Mouse (Mus musculus) midbrain, embryonic 14.5 days (tissue): ENCODE measurements at regions not wholly inside any gene's neighbourhood (a gene's known extent, or its start where the extent isn't known, plus 50 kb on each side); places are given as distances from the start of the nearest gene placed in this dataset.

Source experiments
- ATAC-seq: fragments of 200-750 bp; cut with Nextera tagmentation; 2 replicates; pipeline ENCODE4 v1.8.0; 2017; ENCODE audit warnings: moderate number of reproducible peaks, moderate library complexity; ENCODE audit not compliant: low FRiP score, low TSS enrichment
- DNase-seq: peaks from one replicate; pipeline ENCODE4 v3.0.0-alpha.2; 2015
- H3K27ac ChIP-seq: fragments of 300-500 bp; sonication (generic); replicated peaks from 2 replicates; pipeline ENCODE4 v1.5.1; 2014; ENCODE audit warnings: mild to moderate bottlenecking, low read depth, low read length, moderate library complexity
- H3K27me3 ChIP-seq: fragments of 300-500 bp; sonication (generic); 2 replicates; pipeline ENCODE4 v1.6.1; 2014; ENCODE audit warnings: low read length, control low read depth, mixed read lengths; ENCODE audit not compliant: control insufficient read depth, insufficient read depth
- H3K36me3 ChIP-seq: fragments of 300-500 bp; sonication (generic); 2 replicates; pipeline ENCODE4 v1.6.1; 2014; ENCODE audit warnings: low read length, control low read depth; ENCODE audit not compliant: control insufficient read depth, insufficient read depth
- H3K4me1 ChIP-seq: fragments of 300-500 bp; sonication (generic); 2 replicates; pipeline ENCODE4 v1.6.1; 2014; ENCODE audit warnings: mild to moderate bottlenecking, antibody characterized with exemption, low read length, control low read depth; ENCODE audit not compliant: control insufficient read depth, insufficient read depth
- H3K4me2 ChIP-seq: fragments of 300-500 bp; sonication (generic); 2 replicates; pipeline ENCODE4 v1.6.1; 2014; ENCODE audit warnings: mild to moderate bottlenecking, low read length, moderate library complexity
- H3K4me3 ChIP-seq: fragments of 300-500 bp; sonication (generic); replicated peaks from 2 replicates; pipeline ENCODE4 v1.5.1; 2014; ENCODE audit warnings: low read depth, low read length
- H3K9ac ChIP-seq: fragments of 300-500 bp; sonication (generic); replicated peaks from 2 replicates; pipeline ENCODE4 v1.6.1; 2014; ENCODE audit warnings: mild to moderate bottlenecking, low read length, moderate library complexity
- H3K9me3 ChIP-seq: fragments of 300-500 bp; sonication (generic); 2 replicates; pipeline ENCODE4 v1.6.1; 2016; ENCODE audit warnings: low read length, control low read depth, mixed read lengths; ENCODE audit not compliant: control insufficient read depth
- WGBS: fragments of 180-500 bp; shearing (Covaris S2); extraction: QIAGEN DNeasy Blood & Tissue Kit; methylation state at CpG from one replicate; pipeline ENCODE4 v1.1.7; 2014; 5-methylcytosine and 5-hydroxymethylcytosine counted together

DNA sequence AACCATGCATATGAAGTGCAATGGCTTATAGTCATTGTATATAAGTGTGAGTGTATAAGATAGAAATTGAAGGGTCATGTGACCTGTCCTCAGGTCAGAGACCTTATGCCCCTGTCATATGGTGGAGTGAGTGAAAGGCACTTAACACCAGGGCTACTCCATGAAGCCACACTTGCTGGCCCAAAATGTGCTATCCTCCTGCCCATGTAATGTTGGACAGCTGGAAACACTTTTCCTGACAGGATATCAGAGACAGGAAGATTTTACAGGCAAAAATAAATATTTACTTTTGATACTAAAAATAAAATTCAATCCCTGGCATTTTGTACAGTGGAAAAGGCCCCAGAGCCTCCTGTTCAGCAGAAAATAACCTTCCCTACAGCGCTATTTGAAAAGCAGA is 94.1 kb upstream of the Pja2 start:
- Histone ChIP-seq H3K9ac (no peak overlapping the region), H3K4me2 (no peak overlapping the region), H3K4me3 (no peak overlapping the region), H3K9me3 (no peaks in the 10 kb centered on the region), H3K36me3 (no peaks in the 10 kb centered on the region), H3K4me1 (no peaks in the 10 kb centered on the region), H3K27me3 (no peaks in the 10 kb centered on the region), H3K27ac (no peak overlapping the region)
- WGBS: 95% methylated on average over 1 of the region's 1 CpGs
- DNase-seq: no peak
- ATAC-seq: no peak

DNA sequence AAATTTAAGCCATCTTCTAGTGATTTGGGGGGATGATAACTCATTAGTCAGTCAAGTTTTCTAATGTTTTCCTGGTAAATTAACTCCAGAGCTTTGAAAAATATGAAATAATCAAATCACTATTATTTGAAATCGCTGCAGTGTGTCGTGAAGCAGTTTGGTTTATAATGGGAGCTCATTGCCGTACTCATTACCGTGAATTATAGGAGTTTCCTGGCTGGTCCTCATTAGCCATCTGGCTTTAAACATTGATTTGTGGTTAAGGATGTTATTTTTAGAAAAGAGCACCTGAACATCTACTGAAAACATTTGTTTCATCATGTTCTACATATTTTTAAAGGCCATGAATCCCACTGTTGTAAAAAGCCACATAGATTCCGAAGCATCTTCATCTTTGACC is 94.8 kb upstream of the Pja2 start:
- no peaks in the 10 kb centered on the region for H3K9me3 ChIP-seq
- no peaks in the 10 kb centered on the region for H3K4me1 ChIP-seq
- H3K27ac ChIP-seq: no peak overlapping the region
- no peak overlapping the region for H3K4me2 ChIP-seq
- no peak overlapping the region for H3K9ac ChIP-seq
- no peak for DNase-seq
- no peaks in the 10 kb centered on the region for H3K36me3 ChIP-seq
- H3K4me3 ChIP-seq: no peak overlapping the region
- no peaks in the 10 kb centered on the region for H3K27me3 ChIP-seq
- no peak for ATAC-seq
- 84% methylated on average over 5 of the region's 5 CpGs for WGBS

DNA sequence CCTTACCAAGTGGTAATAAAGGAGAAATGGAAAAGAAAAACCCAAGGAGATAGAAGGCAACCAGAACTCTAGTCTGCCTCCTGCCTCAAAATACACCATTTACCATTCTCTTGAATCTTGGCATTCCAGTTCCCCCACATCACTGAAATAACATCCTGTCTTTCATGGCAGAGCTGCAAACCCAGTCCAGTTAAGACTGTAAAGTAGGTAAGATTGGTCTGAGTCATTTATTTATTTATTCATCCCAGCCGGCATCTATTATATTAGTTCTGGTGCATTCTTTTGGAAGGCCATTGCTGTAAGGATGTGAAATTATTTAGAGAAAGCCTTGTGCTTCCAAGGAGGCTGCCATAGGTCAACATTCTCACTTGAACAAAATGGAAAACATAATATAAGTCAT is 107.9 kb upstream of the Pja2 start:
- ATAC-seq: no peak
- no peak overlapping the region for H3K4me3 ChIP-seq
- H3K9ac ChIP-seq: no peak overlapping the region
- H3K4me2 ChIP-seq: no peak overlapping the region
- WGBS: 94% methylated on average over 1 of the region's 1 CpGs
- DNase-seq: no peak
- no peaks in the 10 kb centered on the region for H3K36me3 ChIP-seq
- H3K9me3 ChIP-seq: no peaks in the 10 kb centered on the region; the same call in 1 of the 2 replicates
- no peaks in the 10 kb centered on the region for H3K4me1 ChIP-seq
- H3K27me3 ChIP-seq: no peaks in the 10 kb centered on the region
- H3K27ac ChIP-seq: no peak overlapping the region

DNA sequence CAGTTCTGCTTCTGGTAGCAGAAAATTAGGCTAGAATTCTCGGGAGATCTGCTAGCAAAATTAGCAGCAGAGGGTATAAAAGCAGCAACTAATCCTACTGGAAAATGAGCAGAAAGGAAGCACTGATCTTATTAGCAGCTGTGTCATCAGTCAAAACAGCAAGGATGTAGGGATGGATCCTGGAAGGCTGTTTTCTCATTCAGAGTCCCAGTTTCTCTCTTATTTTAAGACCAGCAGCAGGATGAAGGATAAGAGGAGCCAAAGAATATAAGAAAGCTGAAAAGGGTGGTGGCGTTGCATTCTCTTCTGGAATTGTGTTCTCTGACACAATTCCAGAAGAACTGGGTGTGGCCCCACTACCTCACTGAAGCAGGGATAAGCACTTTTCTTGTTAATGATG is 123.0 kb upstream of the Pja2 start:
- H3K4me3 ChIP-seq: no peak overlapping the region
- no peak for DNase-seq
- no peaks in the 10 kb centered on the region for H3K36me3 ChIP-seq
- H3K9ac ChIP-seq: no peak overlapping the region
- no peak for ATAC-seq
- H3K4me1 ChIP-seq: 0 out of 2 replicates have a peak, but pooled peaks cover 3% of the 10 kb centered on the region
- no peak overlapping the region for H3K4me2 ChIP-seq
- H3K27ac ChIP-seq: no peak overlapping the region
- WGBS: 59% methylated on average over 2 of the region's 2 CpGs
- no peaks in the 10 kb centered on the region for H3K27me3 ChIP-seq
- H3K9me3 ChIP-seq: no peaks in the 10 kb centered on the region

DNA sequence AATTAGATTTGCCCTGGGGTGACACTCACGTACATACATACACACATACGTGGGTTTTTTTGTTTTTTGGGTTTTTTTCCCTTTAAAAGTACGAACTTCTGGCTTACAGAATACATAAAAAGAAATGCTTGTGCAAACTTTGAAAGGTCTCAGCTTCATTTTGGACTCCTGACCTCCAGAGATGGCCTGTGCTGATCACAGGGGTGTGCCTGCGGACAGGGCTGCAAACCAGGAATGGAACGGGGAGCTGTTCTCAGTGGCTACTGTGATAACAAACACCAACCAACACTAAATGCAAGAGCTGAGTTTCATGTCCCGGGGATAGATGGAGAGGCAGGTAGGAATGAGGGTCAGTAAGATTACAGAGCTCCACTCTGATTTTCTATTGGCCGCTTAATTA is 134.3 kb upstream of the Man2a1 start:
- no peak overlapping the region for H3K4me2 ChIP-seq
- H3K9me3 ChIP-seq: no peaks in the 10 kb centered on the region
- H3K27me3 ChIP-seq: no peaks in the 10 kb centered on the region
- no peak overlapping the region for H3K4me3 ChIP-seq
- 88% methylated on average over 7 of the region's 7 CpGs for WGBS
- ATAC-seq (no peak), DNase-seq (no peak)
- H3K9ac ChIP-seq: no peak overlapping the region
- no peaks in the 10 kb centered on the region for H3K36me3 ChIP-seq
- peaks cover 5% of the 10 kb centered on the region; the same call in 1 of the 2 replicates for H3K4me1 ChIP-seq
- H3K27ac ChIP-seq: no peak overlapping the region

DNA sequence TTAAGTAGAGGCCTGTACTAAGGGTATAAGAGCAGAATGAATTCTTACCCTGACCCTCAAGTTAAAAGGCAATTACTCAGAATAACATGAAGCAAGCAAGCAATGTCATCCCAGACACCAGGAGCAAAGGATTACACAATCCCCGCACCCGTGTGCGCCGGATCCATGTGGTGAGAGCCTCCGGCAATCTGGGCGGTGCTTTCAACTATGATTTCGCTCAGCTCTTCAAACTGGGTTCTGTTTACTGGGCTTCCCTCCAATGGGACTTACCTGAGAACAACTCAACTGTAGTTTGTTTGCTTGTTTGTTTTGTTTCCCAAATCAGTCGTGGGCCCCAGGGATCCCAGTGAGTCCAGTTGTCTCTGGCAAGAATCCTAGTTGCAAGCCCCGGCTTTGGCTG is 133.8 kb upstream of the Man2a1 start:
- Histone ChIP-seq H3K4me3 (no peak overlapping the region), H3K27me3 (no peaks in the 10 kb centered on the region)
- DNase-seq: no peak

DNA sequence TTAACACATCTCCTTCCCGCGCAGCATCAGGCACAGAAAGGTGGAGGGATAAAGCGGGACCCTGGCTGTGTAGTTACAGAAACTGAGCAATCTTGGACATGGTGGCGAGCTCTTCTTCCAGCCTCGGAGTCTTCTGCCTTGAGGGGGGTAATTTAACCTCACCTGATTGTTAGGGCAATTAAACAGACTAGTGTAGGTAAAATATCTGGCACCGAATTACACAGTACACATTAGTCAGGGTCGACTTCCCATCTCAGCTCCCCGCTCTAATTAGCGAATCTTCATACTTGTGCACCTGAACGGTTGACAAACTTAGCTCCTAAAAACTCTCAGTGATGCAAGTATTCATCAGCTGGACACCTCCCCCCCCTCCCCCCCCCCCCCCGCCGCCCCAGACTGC is 133.2 kb upstream of the Man2a1 start:
- WGBS: 60% methylated on average over 11 of the region's 12 CpGs

More for the DNA sequence above, 133.8 kb upstream of the Man2a1 start:
- WGBS: 77% methylated on average over 9 of the region's 9 CpGs
- H3K4me1 ChIP-seq: peaks cover 5% of the 10 kb centered on the region; the same call in 1 of the 2 replicates
- no peaks in the 10 kb centered on the region for H3K9me3 ChIP-seq
- no peak overlapping the region for H3K4me2 ChIP-seq
- H3K9ac ChIP-seq: no peak overlapping the region
- ATAC-seq: no peak
- no peaks in the 10 kb centered on the region for H3K36me3 ChIP-seq
- no peak overlapping the region for H3K27ac ChIP-seq

DNA sequence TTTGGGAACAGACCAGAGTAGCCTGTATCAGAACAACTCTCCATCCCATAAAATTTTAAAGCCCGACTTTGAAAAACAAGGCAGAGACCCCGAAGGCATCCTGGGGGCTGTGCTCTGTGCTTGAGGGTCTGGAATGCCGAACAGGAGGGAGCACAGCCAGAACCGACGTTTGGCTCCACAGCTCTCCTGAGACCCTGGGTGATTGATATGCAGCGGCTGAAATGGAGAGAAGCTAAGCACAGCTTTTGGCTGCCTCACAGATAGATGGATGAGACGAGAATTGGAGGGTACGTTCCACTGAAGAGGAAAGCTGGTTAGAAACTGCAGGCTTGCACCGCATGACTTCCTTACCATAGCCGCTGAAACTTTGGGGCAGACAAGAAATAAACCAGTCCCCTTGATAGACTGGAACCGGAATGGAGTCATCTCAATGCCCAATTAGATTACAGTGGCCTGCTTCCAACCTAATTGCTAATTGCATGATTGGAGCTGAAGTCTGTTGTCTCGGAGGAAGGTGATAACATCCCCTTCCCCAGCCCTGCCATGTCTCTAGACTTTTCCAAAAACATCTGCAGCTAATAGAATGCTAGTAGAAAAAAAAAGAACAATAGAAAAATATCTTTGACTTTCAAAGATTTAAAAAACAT is 130.7 kb upstream of the Man2a1 start:
- H3K36me3 ChIP-seq: no peaks in the 10 kb centered on the region
- no peaks in the 10 kb centered on the region for H3K9me3 ChIP-seq
- no peaks in the 10 kb centered on the region for H3K27me3 ChIP-seq
- H3K4me2 ChIP-seq: 0 out of 2 replicates have a peak overlapping the region, but pooled peaks have one; percentile 8
- ATAC-seq: no peak
- H3K4me3 ChIP-seq: no peak overlapping the region
- 42% methylated on average over 12 of the region's 12 CpGs for WGBS
- peaks cover 5% of the 10 kb centered on the region; the same call in 1 of the 2 replicates for H3K4me1 ChIP-seq
- H3K27ac ChIP-seq: no peak overlapping the region
- H3K9ac ChIP-seq: no peak overlapping the region
- DNase-seq: peak; percentile 61

More for the DNA sequence above, 133.2 kb upstream of the Man2a1 start:
- H3K4me1 ChIP-seq: peaks cover 5% of the 10 kb centered on the region; the same call in 1 of the 2 replicates
- H3K9ac ChIP-seq: no peak overlapping the region
- H3K4me2 ChIP-seq: no peak overlapping the region
- H3K27me3 ChIP-seq: no peaks in the 10 kb centered on the region
- no peak overlapping the region for H3K4me3 ChIP-seq
- ATAC-seq (no peak), DNase-seq (no peak)
- no peak overlapping the region for H3K27ac ChIP-seq
- H3K9me3 ChIP-seq: no peaks in the 10 kb centered on the region
- H3K36me3 ChIP-seq: no peaks in the 10 kb centered on the region

DNA sequence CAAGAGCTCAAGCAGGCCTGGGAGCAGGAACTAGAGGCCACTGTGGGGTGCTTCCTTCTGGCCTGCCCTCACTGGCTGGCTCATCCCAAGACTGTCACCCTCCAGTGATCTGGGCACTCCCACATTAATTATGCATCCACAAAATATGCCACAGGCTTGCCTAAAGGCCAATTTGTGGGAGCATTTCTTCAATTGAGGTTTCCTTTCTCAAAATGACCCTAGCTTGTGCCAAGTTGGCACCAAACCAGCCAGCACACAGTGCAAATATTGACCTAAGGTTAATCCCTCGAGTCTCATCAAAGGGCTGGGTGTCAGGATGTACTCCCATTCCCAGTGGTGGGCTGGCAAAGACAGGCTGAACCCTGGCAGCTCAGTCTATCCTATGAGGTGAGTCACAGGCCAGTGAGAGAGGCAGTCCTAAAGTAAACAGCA is 119.9 kb upstream of the Man2a1 start:
- Histone ChIP-seq H3K9me3 (no peaks in the 10 kb centered on the region), H3K4me2 (no peak overlapping the region), H3K36me3 (no peaks in the 10 kb centered on the region), H3K27me3 (no peaks in the 10 kb centered on the region), H3K4me1 (no peaks in the 10 kb centered on the region), H3K9ac (no peak overlapping the region), H3K4me3 (no peak overlapping the region), H3K27ac (no peak overlapping the region)
- WGBS: 10% methylated on average over 1 of the region's 1 CpGs
- DNase-seq (no peak), ATAC-seq (no peak)
